Mouse (Mus musculus) bone marrow macrophage, adult 2 months (primary cell): Measurements from ENCODE around the gene Sec24b.

Source experiments
- CTCF ChIP-seq: IDR thresholded peaks from 2 replicates; pipeline ENCODE4 v1.5.1; 2012; ENCODE audit warnings: low read depth, mild to moderate bottlenecking, low read length, moderate library complexity
- POLR2A ChIP-seq: IDR thresholded peaks from 2 replicates; pipeline ENCODE4 v1.6.1; 2012; ENCODE audit warnings: mild to moderate bottlenecking, low read depth, low read length, borderline replicate concordance

DNA sequence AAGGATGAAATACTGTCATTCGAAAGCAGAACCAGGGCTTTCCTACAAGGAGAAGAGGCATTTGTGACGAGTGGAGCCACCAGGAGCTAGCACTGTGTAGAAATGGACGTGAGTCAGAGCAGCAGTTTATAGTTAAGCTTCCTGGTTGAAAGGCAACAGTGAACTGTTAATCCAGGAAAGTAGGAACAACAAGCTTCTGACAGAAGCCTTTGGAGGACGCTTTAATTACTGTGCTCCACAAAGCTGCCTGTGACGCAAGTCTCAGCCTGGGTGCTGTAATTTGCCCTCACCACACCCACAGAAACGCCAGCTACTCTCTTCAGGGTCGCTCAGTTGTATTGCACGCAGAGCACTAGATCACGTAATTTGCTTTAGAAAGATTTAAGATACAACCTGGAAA lies 124.8 kb downstream of the Sec24b start:
- TF ChIP-seq CTCF (no peak), POLR2A (no peak)
